Mouse (Mus musculus) limb, embryonic 15.5 days (tissue): ENCODE results near the gene Fam57a. TPM values are rescaled to one million over a fixed set of nuclear protein-coding genes. Genes with fewer than 3 reads are reported as not detected.

Experiments used
- ATAC-seq: fragments of 200-750 bp; cut with Nextera tagmentation; 2 replicates; pipeline ENCODE4 v1.8.0; 2017; ENCODE audit warnings: low read depth, moderate TSS enrichment; ENCODE audit not compliant: insufficient number of reproducible peaks, low FRiP score, low TSS enrichment
- H3K27ac ChIP-seq: fragments of 300-500 bp; sonication (generic); 2 replicates; pipeline ENCODE4 v1.5.1; 2015; ENCODE audit warnings: moderate library complexity, mild to moderate bottlenecking, inconsistent platforms
- H3K27me3 ChIP-seq: fragments of 300-500 bp; sonication (generic); 2 replicates; pipeline ENCODE4 v1.6.1; 2015; ENCODE audit warnings: inconsistent platforms
- H3K36me3 ChIP-seq: fragments of 300-500 bp; sonication (generic); 2 replicates; pipeline ENCODE4 v1.6.1; 2015; ENCODE audit warnings: inconsistent platforms
- H3K4me1 ChIP-seq: fragments of 300-500 bp; sonication (generic); 2 replicates; pipeline ENCODE4 v1.6.1; 2015; ENCODE audit warnings: inconsistent platforms
- H3K4me2 ChIP-seq: fragments of 300-500 bp; sonication (generic); 2 replicates; pipeline ENCODE4 v1.6.1; 2015; ENCODE audit warnings: mild to moderate bottlenecking, inconsistent platforms
- H3K4me3 ChIP-seq: fragments of 300-500 bp; sonication (generic); 2 replicates; pipeline ENCODE4 v1.5.1; 2015; ENCODE audit warnings: mild to moderate bottlenecking, inconsistent platforms
- H3K9ac ChIP-seq: fragments of 300-500 bp; sonication (generic); 2 replicates; pipeline ENCODE4 v1.6.1; 2015; ENCODE audit warnings: inconsistent platforms
- H3K9me3 ChIP-seq: fragments of 300-500 bp; sonication (generic); 2 replicates; pipeline ENCODE4 v1.6.1; 2016; ENCODE audit warnings: inconsistent platforms
- WGBS: fragments of 180-500 bp; shearing (Covaris S2); methylation state at CpG from one replicate; pipeline ENCODE4 v1.1.7; 2015; 5-methylcytosine and 5-hydroxymethylcytosine counted together
- polyA plus RNA-seq: library from polyadenylated mRNA; unstranded; fragments of >200 nt; fragmentation: Nextera tagmentation; extraction: Ambion mirVana; gene quantifications from 2 replicates; pipeline ENCODE4 v1.2.1, GENCODE M21; 2015

Fam57a gene
- polyA plus RNA-seq, 1 experiment from 2014 or later: 98.1 TPM

- peaks cover 62% of the 10 kb centered on the region for H3K36me3 ChIP-seq
- 96% methylated on average over 5 of the region's 5 CpGs for WGBS
- no peaks in the 10 kb centered on the region for H3K27me3 ChIP-seq
- no peaks in the 10 kb centered on the region for H3K9me3 ChIP-seq
- no peak overlapping the region for H3K4me3 ChIP-seq
- no peaks in the 10 kb centered on the region for H3K4me1 ChIP-seq
- H3K27ac ChIP-seq: no peak overlapping the region
- H3K4me2 ChIP-seq: no peak overlapping the region
- no peak for ATAC-seq
- H3K9ac ChIP-seq: no peak overlapping the region
Measured at GRCm38 (mm10) chr11:76224631-76225030, 45.2 kb downstream of the Fam57a start.

DNA sequence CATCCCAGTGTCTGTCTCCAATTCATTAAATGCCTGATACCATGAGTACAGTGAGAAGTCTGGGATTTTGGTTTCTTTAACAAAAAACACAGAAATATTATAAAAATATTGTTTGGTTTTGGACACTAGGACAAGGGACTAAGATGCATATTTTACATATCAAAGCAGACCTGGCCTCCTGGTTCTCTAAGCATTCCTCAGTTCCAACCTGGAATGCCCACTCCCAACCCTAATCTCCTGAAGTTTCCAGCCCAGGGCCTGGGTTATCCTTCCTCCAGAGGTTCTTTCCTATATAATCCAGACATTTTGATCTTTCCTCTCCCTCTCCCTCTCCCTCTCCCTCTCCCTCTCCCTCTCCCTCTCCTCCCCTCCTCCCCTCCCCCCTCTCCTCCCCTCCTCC is 45.6 kb downstream of the Fam57a start:
- Histone ChIP-seq H3K36me3 (peaks cover 57% of the 10 kb centered on the region), H3K9ac (no peak overlapping the region), H3K27ac (no peak overlapping the region), H3K4me1 (no peaks in the 10 kb centered on the region), H3K27me3 (no peaks in the 10 kb centered on the region), H3K4me2 (no peak overlapping the region), H3K9me3 (no peaks in the 10 kb centered on the region), H3K4me3 (no peak overlapping the region)
- ATAC-seq: no peak

DNA sequence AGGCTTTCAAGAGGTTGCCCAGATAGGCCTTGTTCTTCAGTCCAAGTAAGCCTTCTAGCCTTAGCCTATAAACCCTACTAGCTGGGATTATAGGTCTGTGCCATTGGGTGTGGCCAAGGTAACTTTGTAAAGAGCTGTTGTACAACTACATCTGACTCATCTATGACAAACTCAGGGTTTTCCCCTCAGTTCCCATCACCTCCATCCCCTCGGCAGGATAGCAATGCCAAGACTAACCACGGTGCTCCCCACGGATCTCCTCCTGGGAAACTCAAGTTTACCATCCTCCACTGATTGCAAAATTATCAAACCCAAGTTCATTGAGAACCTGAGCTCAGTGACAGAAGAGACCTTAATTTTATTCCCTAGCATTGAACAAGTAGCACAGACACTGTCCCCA is 56.7 kb downstream of the Fam57a start:
- H3K4me1 ChIP-seq: no peaks in the 10 kb centered on the region
- no peak for ATAC-seq
- H3K36me3 ChIP-seq: peaks cover 74% of the 10 kb centered on the region
- no peak overlapping the region for H3K4me3 ChIP-seq
- H3K27me3 ChIP-seq: no peaks in the 10 kb centered on the region
- H3K9me3 ChIP-seq: no peaks in the 10 kb centered on the region
- H3K27ac ChIP-seq: no peak overlapping the region
- 86% methylated on average over 3 of the region's 3 CpGs for WGBS
- no peak overlapping the region for H3K9ac ChIP-seq
- H3K4me2 ChIP-seq: no peak overlapping the region

- no peaks in the 10 kb centered on the region for H3K9me3 ChIP-seq
- ATAC-seq: no peak
- no peaks in the 10 kb centered on the region for H3K27me3 ChIP-seq
- H3K4me1 ChIP-seq: peaks cover 15% of the 10 kb centered on the region
- H3K36me3 ChIP-seq: peaks cover 45% of the 10 kb centered on the region
- H3K9ac ChIP-seq: no peak overlapping the region
- H3K4me3 ChIP-seq: no peak overlapping the region
- 97% methylated on average over 2 of the region's 2 CpGs for WGBS
- H3K4me2 ChIP-seq: no peak overlapping the region
- H3K27ac ChIP-seq: no peak overlapping the region
Measured at GRCm38 (mm10) chr11:76239750-76240149, 60.3 kb downstream of the Fam57a start.

- no peaks in the 10 kb centered on the region for H3K27me3 ChIP-seq
- peak within 1 kb of the TSS; percentile 92 for H3K4me3 ChIP-seq
- ATAC-seq: peak; percentile 83
- under 1% methylated on average over 61 of the region's 61 CpGs for WGBS
- peak within 1 kb of the TSS; percentile 65 for H3K4me2 ChIP-seq
- H3K9me3 ChIP-seq: no peaks in the 10 kb centered on the region
- peak within 1 kb of the TSS; percentile 84 for H3K27ac ChIP-seq
- H3K4me1 ChIP-seq: peaks cover 18% of the 10 kb centered on the region
- peak within 1 kb of the TSS; percentile 65 for H3K9ac ChIP-seq
- peaks cover 30% of the 10 kb centered on the region for H3K36me3 ChIP-seq
Measured at GRCm38 (mm10) chr11:76242901-76243810, 63.7 kb downstream of the Fam57a start, which contains the start of the genes Mrm3 and Glod4. Gene Mrm3 (plus strand): TSS chr11:76243715. Gene Glod4 (minus strand): TSS chr11:76243725.

GRCm38 (mm10) chr11:76243811-76244546 is 64.5 kb downstream of the Fam57a start:
- peak; percentile 30; the same call in 1 of the 2 replicates for ATAC-seq
- Histone ChIP-seq H3K27me3 (no peaks in the 10 kb centered on the region), H3K9me3 (no peaks in the 10 kb centered on the region), H3K4me2 (peak overlapping the region; percentile 65), H3K36me3 (peaks cover 30% of the 10 kb centered on the region), H3K9ac (peak overlapping the region; percentile 65), H3K27ac (peak overlapping the region; percentile 84; the same call in 1 of the 2 replicates), H3K4me3 (peak overlapping the region; percentile 92), H3K4me1 (peaks cover 18% of the 10 kb centered on the region)
- WGBS: 1% methylated on average over 34 of the region's 34 CpGs

GRCm38 (mm10) chr11:76246439-76246838 is 67.0 kb downstream of the Fam57a start:
- Histone ChIP-seq H3K36me3 (peaks cover 36% of the 10 kb centered on the region), H3K9ac (no peak overlapping the region), H3K4me2 (no peak overlapping the region), H3K27ac (no peak overlapping the region), H3K9me3 (no peaks in the 10 kb centered on the region), H3K4me1 (peaks cover 18% of the 10 kb centered on the region), H3K27me3 (no peaks in the 10 kb centered on the region), H3K4me3 (no peak overlapping the region)
- no peak for ATAC-seq

DNA sequence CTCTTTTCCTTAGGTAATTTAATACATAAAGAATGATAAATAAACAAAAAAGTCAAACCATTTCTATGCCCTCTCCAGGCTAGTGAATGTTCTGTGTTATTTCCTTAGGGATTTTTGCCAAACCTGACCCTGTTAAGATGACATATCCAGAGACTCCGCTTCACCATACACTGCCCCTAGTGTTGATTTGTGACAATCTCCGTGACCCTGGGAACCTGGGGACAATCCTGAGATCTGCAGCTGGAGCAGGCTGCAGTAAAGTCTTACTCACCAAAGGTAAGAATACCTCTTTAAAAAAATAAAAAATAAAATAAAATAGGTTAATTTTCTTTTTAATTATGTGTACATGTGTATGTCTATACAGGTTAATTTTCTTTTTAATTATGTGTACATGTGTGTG is 67.8 kb downstream of the Fam57a start:
- Histone ChIP-seq H3K27me3 (no peaks in the 10 kb centered on the region), H3K4me2 (no peak overlapping the region), H3K4me1 (peaks cover 21% of the 10 kb centered on the region), H3K27ac (no peak overlapping the region), H3K36me3 (peaks cover 36% of the 10 kb centered on the region), H3K9me3 (no peaks in the 10 kb centered on the region), H3K9ac (no peak overlapping the region), H3K4me3 (no peak overlapping the region)
- WGBS: 37% methylated on average over 2 of the region's 2 CpGs
- no peak for ATAC-seq

- H3K27ac ChIP-seq: no peak overlapping the region
- H3K36me3 ChIP-seq: peaks cover 37% of the 10 kb centered on the region
- no peaks in the 10 kb centered on the region for H3K27me3 ChIP-seq
- 32% methylated on average over 3 of the region's 3 CpGs for WGBS
- H3K4me1 ChIP-seq: peaks cover 30% of the 10 kb centered on the region
- no peak overlapping the region for H3K4me3 ChIP-seq
- no peak overlapping the region for H3K9ac ChIP-seq
- no peaks in the 10 kb centered on the region for H3K9me3 ChIP-seq
- no peak overlapping the region for H3K4me2 ChIP-seq
- ATAC-seq: no peak
Measured at GRCm38 (mm10) chr11:76252036-76252435, 72.6 kb downstream of the Fam57a start.

DNA sequence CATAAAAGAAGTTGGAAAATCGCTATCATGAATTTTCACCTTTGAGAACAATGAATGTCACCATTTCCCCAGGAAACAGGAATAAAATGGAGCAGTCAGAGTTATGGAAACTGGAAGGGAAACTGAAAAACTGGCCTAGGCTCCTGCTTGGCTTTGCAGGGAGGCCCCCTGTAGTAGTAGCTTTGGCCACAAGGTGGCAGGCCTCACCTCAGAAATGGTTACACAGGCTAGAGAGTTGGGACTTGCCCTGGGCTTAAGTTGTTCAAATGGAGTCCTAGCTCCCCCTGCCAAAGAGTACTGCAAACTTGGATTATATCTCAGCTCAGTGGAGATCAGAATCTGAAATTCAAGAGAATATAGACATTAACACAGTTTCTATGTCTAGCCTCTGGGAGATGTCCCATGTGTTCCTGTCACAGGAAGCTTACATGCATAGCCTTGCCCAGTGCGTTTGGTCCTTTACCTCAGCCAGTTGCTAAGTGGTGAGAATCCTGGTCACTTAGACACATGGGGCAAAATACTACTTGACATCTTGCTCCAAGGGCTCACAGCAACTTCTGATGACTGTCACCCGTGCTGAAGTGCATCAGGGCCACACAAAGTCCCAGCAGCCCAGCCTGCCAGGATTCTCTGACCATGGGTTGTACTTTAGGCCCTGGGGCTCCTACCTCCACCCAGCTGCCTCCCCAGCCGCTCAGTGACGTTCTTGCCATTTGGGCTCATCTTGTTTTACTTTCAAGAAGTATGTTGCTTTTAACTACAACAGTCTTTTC is 73.9 kb downstream of the Fam57a start:
- Histone ChIP-seq H3K4me3 (no peak overlapping the region), H3K9me3 (no peaks in the 10 kb centered on the region), H3K4me2 (no peak overlapping the region), H3K9ac (no peak overlapping the region), H3K27me3 (no peaks in the 10 kb centered on the region), H3K4me1 (peaks cover 30% of the 10 kb centered on the region), H3K36me3 (peaks cover 47% of the 10 kb centered on the region), H3K27ac (peak overlapping the region; percentile 47; the same call in 1 of the 2 replicates)
- ATAC-seq: no peak
- WGBS: 45% methylated on average over 5 of the region's 5 CpGs

DNA sequence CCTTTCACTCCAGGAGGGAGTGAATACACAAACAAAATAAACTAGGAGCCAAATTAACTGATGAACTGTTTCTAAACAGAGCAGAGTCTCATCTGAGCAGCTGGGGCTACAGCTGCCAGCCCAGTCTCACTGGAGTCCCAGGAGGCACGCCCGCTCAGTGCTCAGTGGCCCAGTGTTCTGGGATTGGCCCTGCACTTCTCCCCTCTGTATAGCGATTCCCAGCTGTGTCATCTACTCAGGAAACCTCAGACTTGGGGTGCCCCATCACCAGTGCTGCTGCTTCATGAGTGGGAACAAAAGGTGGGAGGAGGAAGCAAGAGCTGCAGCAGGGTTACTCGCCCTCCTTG is 74.4 kb downstream of the Fam57a start:
- peaks cover 30% of the 10 kb centered on the region for H3K4me1 ChIP-seq
- H3K4me3 ChIP-seq: no peak overlapping the region
- peaks cover 43% of the 10 kb centered on the region for H3K36me3 ChIP-seq
- H3K27me3 ChIP-seq: no peaks in the 10 kb centered on the region
- 72% methylated on average over 4 of the region's 4 CpGs for WGBS
- no peak overlapping the region for H3K4me2 ChIP-seq
- no peak for ATAC-seq
- H3K27ac ChIP-seq: peak overlapping the region; percentile 47; the same call in 1 of the 2 replicates
- no peaks in the 10 kb centered on the region for H3K9me3 ChIP-seq
- H3K9ac ChIP-seq: no peak overlapping the region
